Mouse (Mus musculus) midbrain, embryonic 16.5 days (tissue): ENCODE measurements at regions not wholly inside any gene's neighbourhood (a gene's known extent, or its start where the extent isn't known, plus 50 kb on each side); places are given as distances from the start of the nearest gene placed in this dataset.

Experiments
- ATAC-seq: fragments of 200-750 bp; cut with Nextera tagmentation; 2 replicates; pipeline ENCODE4 v1.8.0; 2017; ENCODE audit warnings: moderate TSS enrichment
- H3K27ac ChIP-seq: fragments of 300-500 bp; sonication (generic); 2 replicates; pipeline ENCODE4 v1.5.1; 2014; ENCODE audit warnings: mild to moderate bottlenecking, low read length, mixed read lengths
- H3K27me3 ChIP-seq: fragments of 300-500 bp; sonication (generic); 2 replicates; pipeline ENCODE4 v1.6.1; 2014; ENCODE audit warnings: low read depth, low read length, mixed read lengths; ENCODE audit not compliant: control insufficient read depth, insufficient read depth
- H3K36me3 ChIP-seq: fragments of 300-500 bp; sonication (generic); 2 replicates; pipeline ENCODE4 v1.6.1; 2014; ENCODE audit warnings: mild to moderate bottlenecking, low read length, moderate library complexity, mixed read lengths; ENCODE audit not compliant: control insufficient read depth, insufficient read depth
- H3K4me1 ChIP-seq: fragments of 300-500 bp; sonication (generic); 2 replicates; pipeline ENCODE4 v1.6.1; 2014; ENCODE audit warnings: mild to moderate bottlenecking, low read length, mixed read lengths; ENCODE audit not compliant: control insufficient read depth, insufficient read depth
- H3K4me2 ChIP-seq: fragments of 300-500 bp; sonication (generic); 2 replicates; pipeline ENCODE4 v1.6.1; 2014; ENCODE audit warnings: mild to moderate bottlenecking, low read length, mixed read lengths
- H3K4me3 ChIP-seq: fragments of 300-500 bp; sonication (generic); 2 replicates; pipeline ENCODE4 v1.5.1; 2014; ENCODE audit warnings: low read depth, mild to moderate bottlenecking, low read length, moderate library complexity, mixed read lengths
- H3K9ac ChIP-seq: fragments of 300-500 bp; sonication (generic); 2 replicates; pipeline ENCODE4 v1.6.1; 2014; ENCODE audit warnings: low read depth, low read length, mixed read lengths
- H3K9me3 ChIP-seq: fragments of 300-500 bp; sonication (generic); replicated peaks from 2 replicates; pipeline ENCODE4 v1.6.1; 2014; ENCODE audit warnings: mild to moderate bottlenecking, low read length, mixed read lengths; ENCODE audit not compliant: control insufficient read depth, poor library complexity, severe bottlenecking
- WGBS: fragments of 180-500 bp; shearing (Covaris S2); extraction: QIAGEN DNeasy Blood & Tissue Kit; methylation state at CpG from one replicate; pipeline ENCODE4 v1.1.7; 2014; 5-methylcytosine and 5-hydroxymethylcytosine counted together

GRCm38 (mm10) chr6:66458172-66458571 is 77.0 kb upstream of the Mad2l1 start:
- Histone ChIP-seq H3K4me3 (no peak overlapping the region), H3K27me3 (no peaks in the 10 kb centered on the region), H3K36me3 (no peaks in the 10 kb centered on the region), H3K9ac (no peak overlapping the region), H3K9me3 (no peaks in the 10 kb centered on the region), H3K4me1 (no peaks in the 10 kb centered on the region), H3K27ac (no peak overlapping the region), H3K4me2 (no peak overlapping the region)
- no peak for ATAC-seq
- 19% methylated on average over 3 of the region's 3 CpGs for WGBS

- H3K27me3 ChIP-seq = no peaks in the 10 kb centered on the region
- H3K36me3 ChIP-seq = no peaks in the 10 kb centered on the region
- H3K4me2 ChIP-seq = no peak overlapping the region
- no peaks in the 10 kb centered on the region for H3K4me1 ChIP-seq
- no peak for ATAC-seq
- no peak overlapping the region for H3K9ac ChIP-seq
- no peak overlapping the region for H3K27ac ChIP-seq
- 13% methylated on average over 4 of the region's 5 CpGs for WGBS
- H3K4me3 ChIP-seq = no peak overlapping the region
- H3K9me3 ChIP-seq = no peaks in the 10 kb centered on the region
Observed at GRCm38 (mm10) chr6:66464540-66464939, 70.7 kb upstream of the Mad2l1 start.

GRCm38 (mm10) chr6:66465137-66465853 is 69.9 kb upstream of the Mad2l1 start:
- ATAC-seq = no peak
- no peaks in the 10 kb centered on the region for H3K9me3 ChIP-seq
- no peaks in the 10 kb centered on the region for H3K27me3 ChIP-seq
- H3K4me2 ChIP-seq = no peak overlapping the region
- H3K27ac ChIP-seq = no peak overlapping the region
- no peaks in the 10 kb centered on the region for H3K4me1 ChIP-seq
- no peak overlapping the region for H3K9ac ChIP-seq
- 54% methylated on average over 11 of the region's 11 CpGs for WGBS
- H3K4me3 ChIP-seq = no peak overlapping the region
- H3K36me3 ChIP-seq = no peaks in the 10 kb centered on the region

- 35% methylated on average over 3 of the region's 3 CpGs for WGBS
Observed at GRCm38 (mm10) chr6:66466757-66467156, 68.4 kb upstream of the Mad2l1 start.

GRCm38 (mm10) chr6:66470627-66471249 is 64.5 kb upstream of the Mad2l1 start:
- Histone ChIP-seq H3K9ac (no peak overlapping the region), H3K4me1 (no peaks in the 10 kb centered on the region), H3K4me2 (no peak overlapping the region), H3K9me3 (no peaks in the 10 kb centered on the region), H3K27me3 (no peaks in the 10 kb centered on the region), H3K36me3 (no peaks in the 10 kb centered on the region), H3K4me3 (no peak overlapping the region), H3K27ac (no peak overlapping the region)
- ATAC-seq = 0 out of 2 replicates have a peak, but pooled peaks have one; percentile 36
- WGBS = 92% methylated on average over 4 of the region's 4 CpGs

More at GRCm38 (mm10) chr6:66466757-66467156, 68.4 kb upstream of the Mad2l1 start:
- no peak overlapping the region for H3K27ac ChIP-seq
- no peak overlapping the region for H3K9ac ChIP-seq
- H3K4me1 ChIP-seq = no peaks in the 10 kb centered on the region
- H3K36me3 ChIP-seq = no peaks in the 10 kb centered on the region
- no peak overlapping the region for H3K4me3 ChIP-seq
- ATAC-seq = no peak
- no peak overlapping the region for H3K4me2 ChIP-seq
- no peaks in the 10 kb centered on the region for H3K27me3 ChIP-seq
- no peaks in the 10 kb centered on the region for H3K9me3 ChIP-seq

GRCm38 (mm10) chr6:66471786-66472185 is 63.4 kb upstream of the Mad2l1 start:
- H3K4me3 ChIP-seq = no peak overlapping the region
- H3K9me3 ChIP-seq = no peaks in the 10 kb centered on the region
- H3K36me3 ChIP-seq = no peaks in the 10 kb centered on the region
- WGBS = 80% methylated on average over 3 of the region's 3 CpGs
- no peak overlapping the region for H3K9ac ChIP-seq
- H3K27me3 ChIP-seq = no peaks in the 10 kb centered on the region
- H3K4me1 ChIP-seq = no peaks in the 10 kb centered on the region
- no peak overlapping the region for H3K4me2 ChIP-seq
- no peak for ATAC-seq
- no peak overlapping the region for H3K27ac ChIP-seq

GRCm38 (mm10) chr6:66472697-66473096 is 62.5 kb upstream of the Mad2l1 start:
- no peak overlapping the region for H3K4me2 ChIP-seq
- H3K4me3 ChIP-seq = no peak overlapping the region
- no peaks in the 10 kb centered on the region for H3K9me3 ChIP-seq
- ATAC-seq = no peak
- no peak overlapping the region for H3K9ac ChIP-seq
- H3K36me3 ChIP-seq = no peaks in the 10 kb centered on the region
- no peaks in the 10 kb centered on the region for H3K4me1 ChIP-seq
- H3K27me3 ChIP-seq = no peaks in the 10 kb centered on the region
- no peak overlapping the region for H3K27ac ChIP-seq
- WGBS = 88% methylated on average over 4 of the region's 4 CpGs

- no peak for ATAC-seq
- 60% methylated on average over 5 of the region's 5 CpGs for whole genome bisulfite sequencing
- Histone ChIP-seq H3K4me2 (no peak overlapping the region), H3K27me3 (no peaks in the 10 kb centered on the region), H3K4me1 (no peaks in the 10 kb centered on the region), H3K4me3 (no peak overlapping the region), H3K9ac (no peak overlapping the region), H3K9me3 (no peaks in the 10 kb centered on the region), H3K36me3 (no peaks in the 10 kb centered on the region), H3K27ac (no peak overlapping the region)
Observed at GRCm38 (mm10) chr6:66477575-66477974, 57.6 kb upstream of the Mad2l1 start.

- Histone ChIP-seq H3K36me3 (no peaks in the 10 kb centered on the region), H3K4me2 (no peak overlapping the region), H3K4me1 (no peaks in the 10 kb centered on the region), H3K9me3 (no peaks in the 10 kb centered on the region), H3K27ac (no peak overlapping the region), H3K4me3 (no peak overlapping the region), H3K9ac (no peak overlapping the region), H3K27me3 (no peaks in the 10 kb centered on the region)
- ATAC-seq = no peak
- WGBS = 79% methylated on average over 4 of the region's 4 CpGs
Observed at GRCm38 (mm10) chr6:66478326-66478964, 56.7 kb upstream of the Mad2l1 start.
